Mouse (Mus musculus): Measurements from ENCODE around the gene Hspb6. TPM values are rescaled to one million over a fixed set of nuclear protein-coding genes. Genes with fewer than 3 reads are reported as not detected.

Gene Hspb6
- 4.1 TPM for total RNA-seq (2023)

DNA sequence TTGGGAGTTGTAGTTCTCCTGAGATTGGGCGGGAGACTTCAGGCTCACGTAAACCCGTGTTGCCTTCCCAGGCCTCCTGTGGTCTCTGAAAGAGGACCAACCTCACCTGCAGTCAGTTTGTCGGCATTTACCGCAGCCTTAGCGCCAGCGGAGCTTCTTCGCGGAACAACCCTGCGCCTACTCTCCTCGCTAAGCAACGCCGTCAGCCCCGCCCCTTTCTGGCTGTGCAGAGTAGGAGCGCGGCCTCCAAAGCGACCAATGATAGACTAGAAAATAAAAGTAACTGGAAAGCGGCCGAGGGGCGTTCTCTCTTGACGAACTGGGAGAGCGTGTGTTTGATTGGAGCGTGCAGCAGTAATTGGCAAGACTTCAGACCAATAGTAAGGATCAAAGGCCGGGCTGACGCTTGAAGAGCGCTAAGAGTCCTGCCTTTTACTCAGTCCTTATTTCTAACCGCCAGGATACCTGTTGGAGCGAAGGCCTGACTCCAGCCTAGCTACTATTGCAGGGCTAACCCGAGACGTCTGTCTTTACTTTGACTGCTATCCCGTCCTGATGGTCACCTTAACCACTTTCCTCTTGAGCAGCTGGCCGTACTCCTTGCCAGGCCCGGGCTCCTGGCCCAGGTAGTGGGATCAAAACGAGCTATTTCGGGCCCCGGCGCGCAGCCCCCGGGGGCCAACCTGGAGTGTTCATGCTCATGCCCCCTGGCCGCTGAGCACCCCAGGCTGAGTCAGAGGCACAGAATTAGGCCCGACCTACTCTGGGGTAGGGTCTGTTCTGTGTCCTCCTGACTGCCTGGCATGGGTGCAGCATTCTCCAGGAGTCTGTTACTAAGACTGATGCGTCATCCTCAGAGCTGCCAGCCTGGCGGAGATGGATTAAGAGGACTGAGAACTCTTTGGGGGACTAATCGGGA is at the start of gene Hspb6, which contains the start of gene Proser3:
Gene Hspb6, plus strand, starts transcription at position 77 of the 919 bp plus-strand sequence.
Gene Proser3, minus strand, starts transcription at position 198 of the 919 bp plus-strand sequence.

DNA sequence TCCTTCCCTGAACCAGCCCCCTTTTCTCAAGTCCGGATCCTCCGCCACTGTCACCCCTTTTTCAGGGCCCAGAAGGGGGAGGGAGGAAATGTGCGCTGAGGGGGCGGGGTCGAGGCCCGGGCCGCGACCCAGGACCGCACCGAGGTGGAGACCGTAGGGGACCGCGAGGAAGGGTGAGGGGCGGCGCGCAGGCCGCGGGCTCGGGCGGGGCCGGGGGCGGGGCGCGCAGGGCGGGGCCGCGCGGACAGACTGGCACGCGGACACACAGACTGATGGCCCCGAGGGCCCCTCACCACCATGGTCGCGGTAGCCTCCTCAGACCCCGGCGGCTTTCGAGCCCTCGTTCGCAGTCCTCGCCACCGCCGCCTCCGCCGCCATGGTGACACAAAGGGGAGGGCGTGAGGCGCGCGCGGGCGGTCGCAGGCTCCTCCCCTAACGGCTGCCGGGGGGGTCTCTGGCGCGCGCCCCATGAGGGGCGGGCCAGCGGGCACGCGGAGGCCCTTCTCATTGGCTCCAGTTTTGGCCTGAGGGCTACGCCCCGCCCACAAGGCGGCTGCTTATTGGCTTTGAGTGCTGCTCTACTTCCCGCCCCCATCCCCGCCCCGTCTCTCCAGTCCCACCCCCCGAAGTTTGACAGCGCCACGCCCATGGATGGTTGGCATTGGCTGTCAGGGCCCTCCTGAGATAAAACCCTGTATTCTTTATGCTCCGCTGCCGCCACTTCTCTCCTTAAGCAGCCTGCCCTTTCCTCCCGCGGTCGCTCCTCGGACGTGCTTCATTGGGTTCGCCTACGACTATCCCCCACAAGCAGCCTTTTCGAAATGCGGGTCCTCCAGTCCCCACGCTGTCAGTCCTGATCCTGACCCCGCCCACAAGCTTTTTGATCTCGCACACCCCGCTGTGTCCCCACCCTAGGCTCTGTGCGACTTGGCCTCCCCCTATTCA is 17.1 kb upstream of the Hspb6 start, which contains the start of gene Arhgap33:
Gene Arhgap33, minus strand, starts transcription at position 428 of the 945 bp plus-strand sequence.

GRCm38 (mm10) chr7:30559443-30559954 is 7.5 kb downstream of the Hspb6 start, which contains the start of gene Lin37:
Gene Lin37, minus strand, starts transcription at chr7:30559838.

GRCm38 (mm10) chr7:30563117-30563905 is 11.3 kb downstream of the Hspb6 start, which contains the start of the genes U2af1l4, Gm49396 and Psenen:
Gene U2af1l4, plus strand, starts transcription at chr7:30563301.
Gene Gm49396, plus strand, starts transcription at chr7:30563344.
Gene Psenen, minus strand, starts transcription at chr7:30563627.

GRCm38 (mm10) chr7:30564970-30565571 is 13.1 kb downstream of the Hspb6 start, which contains the start of gene Igflr1:
Gene Igflr1, plus strand, starts transcription at chr7:30565427.

DNA sequence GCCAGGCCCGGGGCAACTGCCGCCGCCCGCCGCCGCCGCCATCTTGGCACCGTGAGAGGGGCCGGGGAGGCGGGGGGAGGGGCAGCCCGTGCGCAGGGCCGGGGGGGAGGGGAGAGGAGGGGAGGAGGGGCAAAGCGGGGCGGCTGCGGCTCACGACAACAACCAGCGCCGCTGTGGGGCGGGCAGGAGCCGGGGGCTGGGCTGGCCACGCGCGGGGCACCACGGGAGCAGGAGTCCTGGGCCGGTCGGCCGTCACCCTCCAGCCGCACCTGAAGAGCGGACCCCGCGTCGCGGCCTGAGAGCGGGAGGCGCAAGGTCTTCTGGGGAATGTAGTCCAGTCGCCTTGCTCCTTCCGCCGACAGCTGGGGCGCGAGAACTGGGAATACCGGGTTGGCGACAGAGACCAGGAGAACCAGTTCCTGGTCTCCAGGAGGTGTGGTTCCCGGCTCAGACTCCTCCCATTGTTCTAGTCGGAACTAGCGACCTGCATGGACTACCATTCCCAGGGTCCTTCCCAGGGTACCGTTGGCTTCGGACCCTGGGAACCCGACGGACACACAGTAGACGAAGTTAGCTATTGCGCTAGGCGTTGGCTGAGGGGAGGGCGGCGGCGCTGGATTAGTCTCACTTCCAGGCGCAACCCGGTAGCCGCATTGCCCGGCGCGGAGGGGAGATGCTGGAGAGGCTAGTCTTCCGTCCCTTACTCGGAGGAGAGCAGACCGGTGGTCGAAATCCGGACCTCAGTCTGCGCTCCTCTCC is 36.9 kb downstream of the Hspb6 start, which contains the start of gene Kmt2b:
Gene Kmt2b, minus strand, starts transcription at position 51 of the 759 bp plus-strand sequence.

DNA sequence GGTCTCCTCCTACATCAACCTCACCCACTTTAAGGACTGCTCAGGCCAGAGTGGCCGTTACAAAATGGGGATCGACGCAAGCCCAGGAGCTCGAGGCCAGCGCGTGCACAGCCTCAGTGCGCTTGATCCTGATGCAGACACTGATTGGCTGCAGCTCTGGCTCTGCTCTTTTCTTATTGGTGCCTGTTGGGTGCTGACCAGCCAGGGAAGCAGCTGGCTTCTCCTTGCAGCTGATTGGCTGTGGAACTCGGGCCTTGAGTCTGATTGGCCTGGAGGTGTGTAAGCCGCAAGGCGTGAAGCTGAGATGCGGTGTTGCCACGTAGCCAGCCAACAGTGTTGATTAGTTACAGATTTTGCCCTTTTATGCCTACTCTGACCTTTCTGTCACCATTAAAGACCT is 46.8 kb downstream of the Hspb6 start, which contains the start of gene Zbtb32:
Gene Zbtb32, minus strand, starts transcription at position 124 of the 400 bp plus-strand sequence.

Other genes with a start within 250 kb of the Hspb6 start
- 39.5 TPM for gene Alkbh6, start 243.5 kb upstream of the Hspb6 start, total RNA-seq (2023)
- gene Syne4, start 237.4 kb upstream of the Hspb6 start, total RNA-seq (2023), result 4.1 TPM
- 2.1 TPM for gene E130208F15Rik, start 230.4 kb upstream of the Hspb6 start, total RNA-seq (2023)
- gene Sdhaf1, start 228.3 kb upstream of the Hspb6 start, total RNA-seq (2023), result 6.2 TPM
- not detected for gene Lrfn3, start 189.4 kb upstream of the Hspb6 start, total RNA-seq (2023)
- 21.2 TPM for gene Tyrobp, start 138.4 kb upstream of the Hspb6 start, total RNA-seq (2023)
- 181 TPM for gene Hcst, start 132.3 kb upstream of the Hspb6 start, total RNA-seq (2023)
- 60.6 TPM for gene Nfkbid, start 130.4 kb upstream of the Hspb6 start, total RNA-seq (2023)
- gene Aplp1, start 106.6 kb upstream of the Hspb6 start, total RNA-seq (2023), result 0.37 TPM
- gene Kirrel2, start 94.5 kb upstream of the Hspb6 start, total RNA-seq (2023), result not detected
- not detected for gene Nphs1, start 93.9 kb upstream of the Hspb6 start, total RNA-seq (2023)
- not detected for gene Prodh2, start 58.6 kb upstream of the Hspb6 start, total RNA-seq (2023)
- gene Arhgap33, start 17.1 kb upstream of the Hspb6 start, total RNA-seq (2023), result 7.0 TPM
- gene Proser3, start 121 bp downstream of the Hspb6 start, total RNA-seq (2023), result 11.5 TPM
- gene Lin37, start 7.7 kb downstream of the Hspb6 start, total RNA-seq (2023), result 39.9 TPM
- 77.5 TPM for gene U2af1l4, start 11.1 kb downstream of the Hspb6 start, total RNA-seq (2023)
- gene Gm49396, start 11.2 kb downstream of the Hspb6 start, total RNA-seq (2023), result 30.1 TPM
- gene Psenen, start 11.4 kb downstream of the Hspb6 start, total RNA-seq (2023), result 104 TPM
- 48.2 TPM for gene Igflr1, start 13.2 kb downstream of the Hspb6 start, total RNA-seq (2023)
- gene Kmt2b, start 36.5 kb downstream of the Hspb6 start, total RNA-seq (2023), result 106 TPM
- gene Zbtb32, start 46.7 kb downstream of the Hspb6 start, total RNA-seq (2023), result not detected
- 0.49 TPM for gene Upk1a, start 60.7 kb downstream of the Hspb6 start, total RNA-seq (2023)
- 185 TPM for gene Cox6b1, start 74.0 kb downstream of the Hspb6 start, total RNA-seq (2023)
- not detected for gene Etv2, start 83.7 kb downstream of the Hspb6 start, total RNA-seq (2023)
- gene Rbm42, start 98.1 kb downstream of the Hspb6 start, total RNA-seq (2023), result 91.5 TPM
- 37.6 TPM for gene Haus5, start 112.8 kb downstream of the Hspb6 start, total RNA-seq (2023)
- gene Pmis2, start 119.4 kb downstream of the Hspb6 start, total RNA-seq (2023), result not detected
- gene 2200002J24Rik, start 146.7 kb downstream of the Hspb6 start, total RNA-seq (2023), result not detected
- gene Atp4a, start 160.0 kb downstream of the Hspb6 start, total RNA-seq (2023), result not detected
- gene Tmem147, start 177.4 kb downstream of the Hspb6 start, total RNA-seq (2023), result 47.1 TPM
- gene Gapdhs, start 191.5 kb downstream of the Hspb6 start, total RNA-seq (2023), result not detected
- 6.2 TPM for gene Sbsn, start 199.3 kb downstream of the Hspb6 start, total RNA-seq (2023)
- gene Dmkn, start 211.6 kb downstream of the Hspb6 start, total RNA-seq (2023), result not detected
- gene Krtdap, start 235.7 kb downstream of the Hspb6 start, total RNA-seq (2023), result not detected